Mouse (Mus musculus): ENCODE measurements around the gene Ankrd55.

Ankrd55 gene

DNA sequence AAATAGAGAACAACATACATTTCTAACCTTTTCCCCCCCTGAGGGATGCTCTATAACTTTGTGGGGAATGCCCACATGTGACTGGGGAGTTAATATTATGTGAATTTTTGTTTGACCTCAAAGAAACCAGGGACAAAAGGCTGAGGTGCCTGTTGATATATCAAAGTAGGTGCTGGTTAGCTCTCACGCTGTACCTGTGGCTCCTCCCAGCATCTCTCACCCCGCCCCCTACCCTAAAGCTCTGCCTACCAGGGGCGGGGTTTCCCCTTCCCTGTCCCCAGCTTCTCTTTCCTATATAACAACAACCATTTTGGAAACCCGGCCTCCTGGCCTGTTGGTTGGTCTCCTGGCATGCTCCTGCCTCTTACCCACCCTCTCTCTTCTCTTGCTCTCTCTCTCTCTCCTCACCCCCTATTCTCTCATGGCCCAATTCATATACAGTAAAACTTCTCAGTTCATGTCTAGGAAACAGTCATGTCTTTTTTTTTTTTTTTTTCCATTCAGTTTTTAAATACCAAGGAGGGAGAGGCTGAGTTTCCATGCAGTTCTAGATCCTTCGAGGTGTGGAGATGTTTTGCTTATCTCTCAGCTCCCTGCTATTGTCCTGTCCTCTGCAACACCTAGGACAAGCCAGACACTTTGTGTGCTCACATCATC is 54.8 kb downstream of the Ankrd55 start:
- no peak for DNase-seq (ENCODE audit: low read depth, low spot score)

DNA sequence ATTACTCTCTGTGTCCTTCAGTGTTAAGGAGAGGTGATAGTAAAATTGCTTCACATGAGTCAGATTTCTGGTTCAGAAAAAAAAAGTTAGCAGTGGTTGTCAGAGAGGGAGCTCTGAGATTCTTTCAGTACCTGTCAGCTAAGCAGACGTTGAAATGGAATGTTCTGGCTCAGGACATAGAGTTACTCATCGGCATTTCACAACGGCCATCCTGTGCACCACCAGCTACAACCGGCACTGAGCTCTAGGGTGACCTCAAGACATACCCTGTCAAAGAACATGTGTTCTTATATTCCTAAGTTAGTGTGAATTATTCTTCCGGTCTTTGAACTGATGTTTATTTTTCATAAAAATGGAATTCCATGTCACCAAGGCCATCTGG is 55.4 kb downstream of the Ankrd55 start:
- no peak for DNase-seq (ENCODE audit: low read depth, low spot score)

DNA sequence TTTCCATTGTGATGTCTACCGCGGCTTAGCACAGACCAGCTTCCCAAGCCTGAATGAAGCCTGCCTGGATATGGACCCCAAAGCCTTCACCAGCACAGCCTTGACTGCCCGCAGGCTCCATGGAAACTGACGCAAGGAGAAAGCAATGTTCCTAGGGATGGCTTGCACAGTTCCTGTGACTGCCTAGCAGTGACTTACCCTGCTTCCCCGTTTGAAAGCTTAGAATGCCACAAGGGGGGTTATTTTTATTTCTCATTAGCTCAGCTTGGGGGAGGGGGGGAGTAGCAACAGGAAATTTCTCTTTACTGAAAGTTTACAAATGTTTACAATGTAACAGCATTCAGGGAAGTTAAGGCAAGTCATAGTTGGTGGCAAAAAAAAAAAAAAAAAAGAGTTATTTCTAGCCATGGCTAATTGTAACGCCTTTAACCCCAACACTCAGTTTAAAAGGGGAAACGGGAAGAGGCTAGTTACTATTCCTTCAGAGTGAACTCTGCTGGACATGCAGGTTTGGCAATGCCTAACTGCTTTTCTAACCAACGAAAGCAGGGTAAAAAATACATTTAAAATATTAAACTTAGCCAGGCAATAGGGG is 56.1 kb downstream of the Ankrd55 start:
- peak; percentile 26 for DNase-seq (ENCODE audit: low read depth, low spot score)

DNA sequence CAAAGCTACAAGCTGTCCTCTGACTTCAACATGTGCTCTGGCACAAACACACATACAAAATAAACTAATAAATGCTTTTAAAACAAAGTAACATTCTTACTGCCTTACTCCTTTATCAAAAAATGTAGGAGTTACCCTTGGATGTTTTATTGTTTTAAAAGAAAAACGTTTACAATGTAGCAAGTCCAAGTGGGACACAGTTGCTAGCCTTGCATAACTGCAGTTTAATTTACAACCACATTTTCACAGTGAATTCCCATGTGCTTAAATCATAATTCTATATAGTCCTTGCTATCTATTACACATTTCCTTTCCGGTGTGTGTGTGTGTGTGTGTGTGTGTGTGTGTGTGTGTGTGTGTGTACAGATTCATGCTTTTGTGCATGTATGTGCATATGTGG is 57.3 kb downstream of the Ankrd55 start:
- no peak for DNase-seq (ENCODE audit: low read depth, low spot score)

DNA sequence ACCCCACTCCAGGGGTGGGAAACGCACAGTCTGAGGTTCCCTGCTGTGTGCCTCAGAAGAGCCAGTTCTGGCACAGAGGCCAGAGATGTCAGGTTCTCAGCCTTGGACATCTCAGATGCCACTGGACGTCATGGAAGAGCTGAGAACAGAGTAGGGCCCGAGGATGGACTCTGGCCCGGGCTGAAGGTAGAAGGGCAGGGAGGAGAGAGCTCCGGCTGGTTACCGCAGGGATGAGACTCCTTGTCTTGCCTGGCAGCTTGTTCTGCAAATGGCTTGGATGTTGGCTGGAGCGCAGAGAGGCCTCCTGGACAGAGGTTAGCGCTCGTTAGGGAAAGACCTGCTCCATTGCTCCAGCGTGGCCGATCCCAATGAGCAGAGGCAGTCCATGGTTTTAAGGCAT is 57.8 kb downstream of the Ankrd55 start:
- DNase-seq (ENCODE audit: low read depth, low spot score): no peak

DNA sequence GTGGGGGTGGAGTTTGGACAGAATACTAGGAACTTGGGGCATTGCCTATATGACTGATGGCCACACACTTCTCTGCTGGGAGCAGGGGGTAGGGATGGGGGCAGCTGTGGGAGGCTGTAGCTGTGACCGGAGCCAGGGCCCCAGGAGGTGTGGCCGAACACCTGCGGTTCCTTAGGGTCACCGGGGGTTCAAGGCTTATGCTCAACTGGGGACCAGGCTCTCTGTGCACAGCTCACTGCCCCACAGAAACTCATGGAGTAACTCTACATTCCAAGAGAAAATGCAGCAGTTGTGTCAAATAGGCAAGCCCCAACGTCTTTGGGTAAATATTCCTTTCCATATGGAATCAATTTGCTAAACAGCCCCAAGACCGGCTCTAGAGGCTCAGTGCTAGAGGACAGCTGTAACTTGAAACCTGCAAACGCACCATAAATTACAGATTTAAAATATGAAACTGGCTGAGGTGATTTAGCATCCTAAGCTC is 58.5 kb downstream of the Ankrd55 start:
- DNase-seq (ENCODE audit: low read depth, low spot score): no peak

DNA sequence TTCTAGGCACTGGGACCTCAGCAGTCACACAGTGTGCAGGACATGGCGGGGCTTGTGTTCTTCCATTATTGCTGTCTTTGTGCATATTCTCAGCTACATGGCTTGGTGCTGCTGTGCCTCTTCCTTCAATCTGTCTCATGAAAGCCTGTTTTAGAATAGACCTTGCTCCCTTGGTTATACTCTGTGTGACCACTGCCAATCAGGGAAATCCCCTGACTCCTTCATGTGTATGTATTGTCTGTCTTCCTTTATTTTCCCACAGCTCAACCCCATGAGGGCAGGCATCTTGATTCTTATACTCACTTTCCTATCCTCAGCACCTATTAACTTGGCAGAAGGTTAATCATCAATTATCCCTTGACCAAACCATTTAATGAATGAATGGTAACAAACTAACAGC is 60.0 kb downstream of the Ankrd55 start:
- no peak for DNase-seq (ENCODE audit: low read depth, low spot score)

DNA sequence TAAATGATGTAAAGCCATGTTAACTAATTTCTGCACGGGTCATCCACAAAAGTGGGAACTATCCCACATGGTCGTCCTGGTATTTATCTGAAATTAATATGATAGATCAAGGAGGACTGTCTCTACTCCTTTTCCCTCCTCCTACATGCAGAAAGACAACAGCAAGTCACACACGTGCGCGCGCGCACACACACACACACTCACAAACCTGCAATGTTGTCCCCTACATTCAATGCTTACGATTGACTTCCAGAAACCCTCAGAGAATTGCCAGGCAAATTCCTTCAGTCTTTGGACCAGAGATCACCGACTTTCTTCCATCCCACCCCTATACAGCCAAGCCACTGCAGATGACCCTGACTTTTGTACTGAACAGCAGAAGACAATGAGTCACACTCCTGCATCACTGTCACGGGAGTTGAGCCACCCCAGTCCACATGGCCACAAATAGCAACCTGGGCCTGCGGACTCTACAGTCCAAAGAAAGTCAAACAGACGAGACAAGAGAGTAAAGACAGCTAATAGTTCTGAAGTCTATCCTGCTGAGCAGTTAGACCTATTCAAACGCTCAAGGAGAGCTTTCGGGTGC is 60.7 kb downstream of the Ankrd55 start:
- DNase-seq (ENCODE audit: low read depth, low spot score): no peak

DNA sequence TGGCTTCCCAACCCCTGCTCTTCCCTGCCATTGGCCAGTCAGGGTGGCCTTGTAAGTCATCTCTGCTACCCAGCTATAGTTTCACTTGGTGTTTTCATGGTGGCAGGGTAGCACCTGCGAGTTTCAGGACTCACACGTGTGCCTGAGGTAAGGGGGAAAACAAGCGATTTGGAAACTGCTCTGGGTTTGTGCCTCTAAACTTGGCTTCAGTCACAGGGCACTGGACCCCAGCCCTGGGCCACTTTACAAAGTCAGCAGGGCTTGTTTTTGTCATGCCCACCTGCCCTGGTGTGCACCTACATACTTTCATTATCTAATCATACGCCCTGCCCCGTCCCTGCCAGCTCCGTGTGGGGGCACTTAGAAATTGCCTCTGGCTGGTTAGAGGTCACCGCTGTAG is 61.2 kb downstream of the Ankrd55 start:
- no peak for DNase-seq (ENCODE audit: low read depth, low spot score)

DNA sequence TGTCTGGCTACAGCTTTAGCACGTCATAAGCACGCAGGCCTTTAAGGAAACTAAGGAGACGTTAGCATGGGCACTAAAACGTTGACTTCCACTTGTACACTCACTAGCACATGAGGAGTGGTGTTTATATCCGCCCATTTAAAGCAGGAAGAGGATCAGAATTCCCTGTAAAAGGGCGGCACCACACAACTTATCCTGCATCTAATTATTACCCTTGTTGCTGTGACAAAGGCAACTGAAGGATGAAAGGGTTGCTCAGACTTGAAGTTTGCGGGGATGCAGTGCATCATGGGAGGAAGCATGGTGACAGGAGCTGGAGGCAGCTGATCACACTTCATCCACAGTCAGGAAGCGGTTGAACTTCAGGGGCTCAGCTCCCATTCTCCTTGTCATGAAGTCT is 63.7 kb downstream of the Ankrd55 start:
- DNase-seq (ENCODE audit: low read depth, low spot score): peak; percentile 13

DNA sequence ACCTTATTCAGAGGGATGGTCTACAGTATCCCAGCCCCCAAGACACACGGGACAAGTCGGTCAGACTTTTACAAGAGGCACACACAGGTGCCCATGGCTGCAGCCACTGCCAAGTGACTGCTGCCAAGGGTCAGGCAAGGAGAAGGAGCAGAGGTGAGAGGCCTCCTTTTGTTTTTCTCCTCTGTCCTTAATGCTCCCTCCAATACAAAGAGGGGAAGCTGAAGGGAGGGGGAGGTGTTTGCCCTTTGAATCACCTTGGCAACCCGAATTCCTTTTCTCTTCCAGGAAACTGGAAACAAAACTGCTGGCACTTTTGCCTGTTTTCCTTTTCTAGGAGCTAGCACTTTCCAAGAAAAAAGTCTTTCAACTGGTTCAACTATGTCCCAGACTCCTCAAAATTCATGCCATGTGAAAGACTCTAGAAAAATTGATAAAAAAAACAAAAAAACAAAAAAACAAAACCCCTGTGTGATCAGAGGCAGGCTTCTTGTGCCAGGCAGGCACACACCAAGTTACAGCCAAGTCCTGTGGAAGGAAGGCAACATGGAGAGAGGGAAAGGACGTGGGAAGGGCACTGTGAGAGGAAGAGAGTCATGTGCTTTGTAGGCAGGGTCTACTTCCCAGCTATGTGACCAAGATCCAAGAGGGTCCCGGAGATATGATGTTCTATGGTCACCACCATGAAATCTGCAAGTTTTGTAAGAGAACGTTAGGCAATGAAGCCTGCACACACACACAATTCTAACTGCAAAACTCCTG is 66.0 kb downstream of the Ankrd55 start:
- DNase-seq (ENCODE audit: low read depth, low spot score): no peak

DNA sequence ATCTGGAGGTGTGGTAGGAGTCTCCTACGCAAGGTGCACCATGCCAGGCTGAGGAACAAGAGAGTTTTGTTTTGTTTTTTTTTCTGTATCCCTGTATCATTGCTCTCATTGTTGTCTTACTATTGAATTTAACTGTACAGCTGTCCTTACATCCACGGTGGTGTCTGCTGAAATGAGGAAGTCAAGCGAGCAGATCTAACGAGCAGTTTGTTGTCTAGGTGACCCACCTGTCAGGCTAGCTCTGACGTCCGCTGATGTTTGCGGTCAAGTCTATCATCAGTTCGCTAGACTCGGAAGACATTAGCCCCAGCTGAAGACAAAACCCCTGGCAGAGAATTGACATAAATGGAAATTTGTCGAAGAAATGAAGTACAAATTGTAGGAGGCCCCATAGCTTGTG is 66.7 kb downstream of the Ankrd55 start:
- no peak for DNase-seq (ENCODE audit: low read depth, low spot score)

DNA sequence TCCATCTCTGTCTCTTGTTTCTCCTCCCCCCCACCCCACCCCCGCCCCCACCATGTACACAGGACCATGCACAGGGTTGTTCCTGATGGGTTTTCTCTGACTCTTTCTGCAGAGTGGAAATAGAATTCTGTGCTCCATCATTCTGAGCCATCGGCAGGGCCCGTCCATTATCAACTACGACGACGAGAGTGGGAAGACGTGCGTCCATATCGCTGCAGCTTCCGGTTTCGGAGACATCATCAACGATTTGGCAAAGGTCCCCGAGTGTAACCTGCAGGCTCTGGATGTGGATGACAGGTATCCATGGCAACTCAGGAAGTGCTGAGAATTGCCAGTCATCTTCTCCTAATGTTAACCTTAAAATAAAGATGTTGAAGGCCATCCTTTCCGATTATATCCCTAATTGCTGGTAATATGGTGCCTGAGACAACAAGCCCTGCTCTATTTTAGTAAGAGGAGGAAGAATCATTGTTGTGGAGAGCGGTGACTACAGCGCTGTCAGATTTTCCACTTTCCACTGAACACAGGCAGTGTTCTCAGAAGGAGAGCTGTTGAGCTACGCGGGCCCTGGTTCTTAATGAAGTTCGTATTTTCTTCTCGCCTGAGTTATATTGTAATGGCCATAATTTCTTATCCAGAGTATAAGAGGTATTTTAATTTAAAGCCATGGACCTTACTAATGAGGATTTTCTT is 67.7 kb downstream of the Ankrd55 start:
- DNase-seq (ENCODE audit: low read depth, low spot score): peak; percentile 16

DNA sequence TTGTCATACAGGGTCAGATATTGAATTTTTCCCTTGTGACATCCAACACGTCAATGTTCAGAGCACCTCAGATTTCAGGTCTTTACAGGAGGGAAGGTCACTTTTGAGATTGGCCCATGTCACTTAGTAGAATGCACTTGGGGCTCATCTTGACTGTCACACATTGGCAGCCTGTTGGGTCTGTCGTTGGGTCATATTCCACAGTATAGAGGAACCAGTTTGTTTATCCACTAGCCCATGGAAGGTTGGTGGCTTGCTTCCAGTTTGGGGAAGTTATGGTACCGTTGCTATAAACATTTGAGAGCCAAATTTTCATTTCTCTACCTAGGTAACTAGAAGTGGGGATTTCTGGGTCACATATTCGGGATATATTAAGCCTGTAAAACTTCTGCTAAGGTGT is 73.3 kb downstream of the Ankrd55 start:
- DNase-seq (ENCODE audit: low read depth, low spot score): no peak

DNA sequence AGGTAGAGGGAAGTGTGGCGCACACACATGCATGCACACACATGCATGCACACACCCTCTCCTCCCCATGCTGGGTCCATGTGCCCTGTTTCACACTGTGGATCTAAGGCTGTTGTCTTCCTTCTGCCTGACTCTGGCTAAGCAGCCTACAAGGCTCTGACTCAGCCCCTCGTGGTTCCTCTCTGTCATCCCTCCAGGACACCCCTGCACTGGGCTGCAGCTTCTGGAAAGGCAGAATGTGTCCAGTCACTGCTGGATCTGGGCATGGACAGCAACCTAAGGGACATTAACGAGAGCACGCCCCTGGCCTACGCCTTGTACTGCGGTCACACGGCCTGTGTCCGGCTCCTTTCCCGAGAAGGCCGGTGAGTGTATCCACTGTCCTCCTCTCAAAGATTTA is 75.0 kb downstream of the Ankrd55 start:
- DNase-seq (ENCODE audit: low read depth, low spot score): peak; percentile 17

DNA sequence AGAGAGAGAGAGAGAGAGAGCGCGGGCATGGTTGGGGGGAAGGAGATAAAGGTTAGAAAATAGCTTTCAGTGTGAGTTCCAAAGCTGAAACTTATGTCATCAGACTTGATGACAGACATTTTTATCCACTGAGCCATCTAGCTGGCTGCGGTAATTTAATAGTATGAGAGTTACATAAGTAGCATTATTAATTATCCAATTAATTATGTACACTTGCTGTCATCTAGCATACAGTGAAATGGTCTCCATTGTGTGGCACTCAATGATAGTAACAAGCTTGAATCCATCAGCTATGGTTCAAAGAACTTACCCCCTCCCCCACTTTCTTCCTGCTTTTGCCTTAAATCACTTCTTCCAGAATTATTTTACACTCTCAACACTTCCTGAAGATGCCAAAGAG is 75.5 kb downstream of the Ankrd55 start:
- no peak for DNase-seq (ENCODE audit: low read depth, low spot score)

DNA sequence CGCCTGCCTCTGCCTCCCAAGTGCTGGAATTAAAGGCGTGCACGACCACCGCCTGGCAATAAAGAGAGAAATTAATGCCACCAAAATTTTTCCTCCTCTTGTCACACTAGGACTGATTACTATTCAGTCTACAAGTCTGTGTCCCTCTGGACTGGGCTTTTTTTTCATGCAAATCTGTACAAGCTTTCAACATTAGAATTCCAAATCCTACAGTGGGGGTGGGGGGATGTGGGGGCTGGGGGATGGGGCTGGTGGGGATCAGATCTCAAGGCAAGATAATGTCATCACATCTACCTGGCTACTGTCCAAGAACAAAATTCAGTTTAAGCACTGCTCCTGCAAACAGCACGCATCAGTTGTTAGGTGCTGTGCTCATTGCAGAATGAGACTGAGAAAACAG is 76.4 kb downstream of the Ankrd55 start:
- DNase-seq (ENCODE audit: low read depth, low spot score): no peak

DNA sequence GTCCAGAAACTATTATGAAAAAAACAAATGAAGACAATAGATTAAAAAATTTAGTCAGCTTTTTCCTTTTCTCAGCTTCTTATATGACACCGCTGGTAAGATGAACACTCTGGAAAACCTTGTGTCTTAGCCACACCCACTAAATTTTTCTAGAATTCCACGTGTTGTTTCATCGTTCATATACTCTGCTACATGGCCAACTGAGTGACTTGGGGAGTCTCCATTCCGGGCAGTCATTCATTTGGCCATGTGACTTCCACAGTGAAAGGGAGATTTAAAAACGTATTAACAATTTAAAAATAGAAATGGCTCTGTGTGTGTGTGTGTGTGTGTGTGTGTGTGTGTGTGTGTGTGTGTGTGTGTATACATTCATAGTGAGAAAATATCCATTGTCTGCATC is 77.1 kb downstream of the Ankrd55 start:
- DNase-seq (ENCODE audit: low read depth, low spot score): no peak

DNA sequence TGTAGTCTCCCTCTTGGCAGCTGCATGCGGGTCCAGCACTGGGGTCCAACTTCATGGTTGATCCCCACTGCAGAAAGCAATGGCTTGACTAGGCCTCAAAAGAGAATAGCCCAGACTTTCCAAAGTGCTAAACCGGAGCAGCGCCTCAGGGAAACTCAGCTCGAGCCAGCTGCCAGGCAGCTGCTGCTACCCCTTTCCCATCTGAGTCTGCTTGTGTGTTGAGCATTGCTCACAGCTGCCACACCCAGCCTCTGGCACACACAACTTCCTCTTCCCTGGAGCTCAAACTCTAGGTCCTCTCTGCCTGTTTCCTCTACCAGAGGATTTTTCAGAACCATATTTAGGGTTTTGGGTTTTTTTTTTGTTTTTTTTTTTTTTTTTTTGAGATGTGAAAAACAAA is 77.5 kb downstream of the Ankrd55 start:
- DNase-seq (ENCODE audit: low read depth, low spot score): peak; percentile 26

DNA sequence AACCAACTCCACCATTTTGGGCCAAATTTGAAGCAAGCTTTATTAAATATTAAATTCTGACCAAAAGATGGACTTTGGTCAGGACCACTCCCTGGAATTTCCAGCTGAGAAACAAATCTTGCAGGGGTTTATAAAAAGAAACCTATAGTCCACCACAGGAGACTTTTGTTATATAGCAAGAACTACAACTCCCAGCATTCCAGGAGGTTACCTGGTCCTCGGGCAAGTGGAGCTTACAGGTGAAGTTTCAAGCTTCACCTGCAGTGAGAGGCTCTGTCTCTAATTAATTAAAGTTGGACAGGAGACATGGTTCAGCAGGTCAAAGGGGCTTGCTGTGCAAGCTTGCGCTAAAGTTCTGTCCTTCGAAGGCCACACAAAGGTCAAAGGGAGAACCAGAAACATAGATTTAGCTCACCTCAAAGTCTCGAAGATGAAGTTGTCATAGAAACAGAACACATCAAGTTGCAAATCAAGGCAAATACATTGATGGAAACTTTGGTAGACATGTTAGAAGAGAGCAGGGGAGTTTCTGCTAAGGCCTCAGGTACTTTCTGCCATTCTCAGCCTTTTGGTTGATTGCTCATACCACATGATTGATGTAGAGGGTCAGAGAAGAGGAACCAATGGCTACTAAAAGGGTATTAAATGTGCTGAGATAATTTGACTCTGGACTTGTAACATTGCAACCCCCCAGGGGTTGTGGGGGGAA is 78.2 kb downstream of the Ankrd55 start:
- no peak for DNase-seq (ENCODE audit: low read depth, low spot score)

DNA sequence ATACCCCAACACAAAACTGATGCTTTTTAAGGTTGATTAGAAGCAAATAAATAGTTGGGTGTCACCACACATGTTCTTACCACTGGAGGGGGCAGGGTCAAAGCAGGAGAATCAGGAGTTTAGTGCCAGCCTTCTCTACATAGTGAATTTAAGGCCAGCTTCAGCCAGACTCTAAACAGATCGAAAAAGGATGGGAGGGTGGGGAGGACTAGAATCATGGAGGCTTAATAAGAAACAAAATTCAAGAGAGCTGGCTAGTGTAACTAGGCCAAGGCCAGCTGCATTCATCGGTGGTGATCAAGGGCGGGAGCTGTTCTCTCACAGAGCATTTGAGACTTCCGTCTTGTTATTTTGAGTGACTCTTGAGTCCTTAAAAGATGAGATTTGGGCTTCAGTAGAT is 83.5 kb downstream of the Ankrd55 start:
- DNase-seq (ENCODE audit: low read depth, low spot score): no peak

Data from brain, adult 2 months (tissue).